Mouse (Mus musculus) liver, embryonic 13.5 days (tissue): Measurements from ENCODE around the gene Cenpa. TPM values are rescaled to one million over a fixed set of nuclear protein-coding genes. Genes with fewer than 3 reads are reported as not detected.

Source experiments
- ATAC-seq: fragments of 200-750 bp; cut with Nextera tagmentation; 2 replicates; pipeline ENCODE4 v1.8.0; 2017; ENCODE audit warnings: low read depth, mild to moderate bottlenecking, moderate number of reproducible peaks, moderate library complexity
- DNase-seq: peaks from one replicate; pipeline ENCODE4 v3.0.0; 2022
- H3K27ac ChIP-seq: fragments of 300-500 bp; sonication (generic); 2 replicates; pipeline ENCODE4 v1.5.1; 2015; ENCODE audit warnings: moderate library complexity, mild to moderate bottlenecking, inconsistent platforms
- H3K27me3 ChIP-seq: fragments of 300-500 bp; sonication (generic); 2 replicates; pipeline ENCODE4 v1.6.1; 2015; ENCODE audit warnings: mild to moderate bottlenecking, inconsistent platforms
- H3K36me3 ChIP-seq: fragments of 300-500 bp; sonication (generic); 2 replicates; pipeline ENCODE4 v1.6.1; 2015; ENCODE audit warnings: mild to moderate bottlenecking, inconsistent platforms
- H3K4me1 ChIP-seq: fragments of 300-500 bp; sonication (generic); replicated peaks from 2 replicates; pipeline ENCODE4 v1.6.1; 2015; ENCODE audit warnings: inconsistent platforms
- H3K4me2 ChIP-seq: fragments of 300-500 bp; sonication (generic); 2 replicates; pipeline ENCODE4 v1.6.1; 2015; ENCODE audit warnings: inconsistent platforms, mild to moderate bottlenecking, moderate library complexity
- H3K4me3 ChIP-seq: fragments of 300-500 bp; sonication (generic); replicated peaks from 2 replicates; pipeline ENCODE4 v1.5.1; 2015; ENCODE audit warnings: mild to moderate bottlenecking, inconsistent platforms
- H3K9ac ChIP-seq: fragments of 300-500 bp; sonication (generic); 2 replicates; pipeline ENCODE4 v1.6.1; 2015; ENCODE audit warnings: mild to moderate bottlenecking, inconsistent platforms
- H3K9me3 ChIP-seq: fragments of 300-500 bp; sonication (generic); replicated peaks from 2 replicates; pipeline ENCODE4 v1.6.1; 2016; ENCODE audit warnings: inconsistent platforms
- WGBS: fragments of 180-500 bp; shearing (Covaris S2); methylation state at CpG from one replicate; pipeline ENCODE4 v1.1.7; 2015; ENCODE audit not compliant: insufficient replicate concordance; 5-methylcytosine and 5-hydroxymethylcytosine counted together
- polyA plus RNA-seq: library from polyadenylated mRNA; unstranded; fragments of >200 nt; fragmentation: Nextera tagmentation; extraction: Ambion mirVana; gene quantifications from 2 replicates; pipeline ENCODE4 v1.2.1, GENCODE M21; 2015

Gene Cenpa
- 229 and 232 TPM in 2 replicates for polyA plus RNA-seq

DNA sequence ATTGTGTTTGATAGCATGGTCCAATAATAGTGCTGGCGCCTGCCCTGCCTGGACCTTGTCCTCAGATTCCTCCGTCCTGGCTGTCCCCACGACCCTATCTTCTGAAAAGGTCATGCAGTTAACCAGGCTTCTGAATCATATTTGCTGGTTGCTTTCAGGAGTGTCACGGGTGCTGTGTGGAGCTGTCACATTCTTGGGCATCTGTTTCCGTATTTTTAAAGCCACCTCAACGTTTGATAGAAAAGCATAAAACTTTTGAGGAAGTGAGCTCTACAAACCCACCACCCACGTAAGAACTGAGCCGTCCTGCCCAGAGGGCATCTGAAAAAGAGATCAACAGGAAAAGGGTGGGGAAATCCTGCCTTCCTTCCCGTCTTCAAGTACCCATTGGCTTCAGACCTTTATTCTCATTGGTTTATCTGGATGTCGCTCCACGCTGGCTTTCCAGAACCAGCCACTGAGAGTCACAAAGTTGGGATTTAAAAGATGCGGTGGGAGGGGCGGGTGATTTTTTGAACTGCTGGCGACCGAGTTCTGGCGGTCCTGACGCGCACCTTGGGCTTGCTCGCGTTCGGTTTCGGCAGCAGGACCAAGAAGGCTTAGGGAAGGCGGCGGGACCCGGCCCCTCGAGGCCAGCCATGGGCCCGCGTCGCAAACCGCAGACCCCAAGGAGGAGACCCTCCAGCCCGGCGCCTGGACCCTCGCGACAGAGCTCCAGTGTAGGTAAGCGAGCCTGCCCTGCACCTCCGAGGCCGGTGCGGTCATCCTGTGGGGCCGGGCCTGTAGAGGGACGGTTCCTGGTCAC lies at the start of gene Cenpa:
TSS of gene Cenpa (plus strand) at position 387 of the 805 bp plus-strand sequence.
- Histone ChIP-seq H3K4me1 (peaks cover 37% of the 10 kb centered on the region), H3K4me2 (peak within 1 kb of the TSS; percentile 80), H3K9me3 (0 out of 2 replicates have a peak, but pooled peaks cover 2% of the 10 kb centered on the region), H3K27me3 (no peaks in the 10 kb centered on the region), H3K9ac (peak within 1 kb of the TSS; percentile 98), H3K27ac (peak within 1 kb of the TSS; percentile 87), H3K4me3 (peak within 1 kb of the TSS; percentile 93), H3K36me3 (peaks cover 34% of the 10 kb centered on the region)
- under 1% methylated on average over 40 of the region's 40 CpGs for WGBS
- DNase-seq (peak; percentile 83), ATAC-seq (peak; percentile 93)

DNA sequence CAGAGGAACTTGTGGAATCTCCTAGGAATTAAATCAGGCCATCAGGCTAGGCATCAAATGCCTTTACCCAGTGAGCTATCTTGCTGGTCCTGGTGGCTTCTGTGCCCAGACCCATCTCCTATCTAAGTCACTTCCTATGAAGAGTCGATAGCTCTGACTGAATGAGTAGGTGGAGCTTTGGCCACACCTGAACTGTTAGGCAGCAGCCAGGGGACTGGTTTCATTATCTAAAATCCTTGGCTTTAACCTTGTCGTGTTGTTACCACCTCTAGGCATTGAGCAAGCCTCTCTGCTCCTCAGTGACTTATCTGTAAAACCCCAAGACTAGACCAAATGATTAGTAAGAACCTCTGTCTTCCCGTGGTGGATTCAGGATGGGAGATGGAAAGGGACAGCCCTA lies 49.2 kb upstream of the Cenpa start:
- no peak overlapping the region for H3K4me3 ChIP-seq

DNA sequence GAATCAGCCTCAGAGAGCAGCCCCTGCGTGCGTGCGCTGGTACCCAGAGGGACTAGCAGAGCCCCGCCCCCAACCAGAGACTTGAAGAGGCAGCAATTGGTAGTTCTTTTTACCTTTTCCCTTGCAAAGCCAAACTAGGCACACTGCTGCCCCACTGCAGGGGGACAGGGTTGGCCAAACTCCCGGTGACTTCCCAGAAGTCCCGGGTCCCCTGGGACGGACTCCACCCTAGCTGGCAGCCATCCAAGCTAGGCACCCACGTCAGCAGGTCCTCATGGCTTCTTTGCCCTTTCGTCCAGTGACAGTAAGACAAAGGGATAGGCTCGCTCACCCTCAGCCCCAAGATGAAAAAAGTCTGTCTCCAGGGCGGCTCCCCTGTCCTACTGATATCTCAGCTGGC lies 48.7 kb upstream of the Cenpa start:
- no peak overlapping the region for H3K4me3 ChIP-seq
- H3K4me1 ChIP-seq = peaks cover 41% of the 10 kb centered on the region
- ATAC-seq (no peak), DNase-seq (no peak)
- H3K9ac ChIP-seq = no peak overlapping the region
- peaks cover 32% of the 10 kb centered on the region for H3K27me3 ChIP-seq
- no peaks in the 10 kb centered on the region for H3K36me3 ChIP-seq
- no peak overlapping the region for H3K27ac ChIP-seq
- WGBS = 28% methylated on average over 11 of the region's 11 CpGs
- no peak overlapping the region for H3K4me2 ChIP-seq
- no peaks in the 10 kb centered on the region for H3K9me3 ChIP-seq

More for the DNA sequence above, 49.2 kb upstream of the Cenpa start:
- Histone ChIP-seq H3K9me3 (no peaks in the 10 kb centered on the region), H3K36me3 (no peaks in the 10 kb centered on the region), H3K4me2 (no peak overlapping the region), H3K9ac (no peak overlapping the region), H3K27me3 (peaks cover 27% of the 10 kb centered on the region), H3K4me1 (peaks cover 36% of the 10 kb centered on the region), H3K27ac (no peak overlapping the region)
- WGBS = 12% methylated on average over 3 of the region's 3 CpGs
- ATAC-seq (no peak), DNase-seq (no peak)

DNA sequence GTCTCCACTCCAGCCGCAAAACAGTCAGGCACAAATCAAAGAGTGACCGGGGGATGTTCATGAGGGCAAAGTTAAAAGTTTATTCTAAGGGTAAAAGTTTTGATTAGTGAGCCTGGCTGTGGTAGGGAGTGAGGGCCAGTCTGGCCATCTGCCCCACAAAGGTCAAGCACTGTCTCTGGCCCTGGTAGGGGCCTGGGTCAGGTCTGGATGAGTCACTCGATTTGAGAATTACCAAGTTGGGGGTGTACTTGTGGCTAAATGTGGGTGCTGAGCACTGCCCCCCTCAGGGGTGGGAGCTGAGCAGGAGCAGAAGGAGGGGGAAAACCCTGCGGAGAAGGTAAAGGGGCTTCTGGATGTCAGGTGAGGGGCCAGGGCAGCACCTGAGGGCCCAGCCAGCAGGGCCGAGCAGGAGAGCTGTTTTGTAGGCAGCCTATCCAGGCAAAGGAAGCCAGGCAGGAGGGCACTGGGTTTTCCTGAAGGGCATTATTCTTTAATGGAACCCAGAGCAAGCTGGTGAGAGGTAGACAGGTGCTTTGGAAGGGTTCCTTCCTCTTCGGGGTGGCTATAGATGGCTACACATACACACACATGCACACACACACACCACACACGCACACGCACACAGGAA lies 48.1 kb upstream of the Cenpa start:
- no peaks in the 10 kb centered on the region for H3K36me3 ChIP-seq
- DNase-seq (no peak), ATAC-seq (no peak)
- H3K4me2 ChIP-seq = no peak overlapping the region
- H3K9ac ChIP-seq = no peak overlapping the region
- peaks cover 39% of the 10 kb centered on the region for H3K27me3 ChIP-seq
- H3K4me3 ChIP-seq = no peak overlapping the region
- 58% methylated on average over 8 of the region's 8 CpGs for WGBS
- H3K9me3 ChIP-seq = no peaks in the 10 kb centered on the region
- no peak overlapping the region for H3K27ac ChIP-seq
- H3K4me1 ChIP-seq = peaks cover 42% of the 10 kb centered on the region

DNA sequence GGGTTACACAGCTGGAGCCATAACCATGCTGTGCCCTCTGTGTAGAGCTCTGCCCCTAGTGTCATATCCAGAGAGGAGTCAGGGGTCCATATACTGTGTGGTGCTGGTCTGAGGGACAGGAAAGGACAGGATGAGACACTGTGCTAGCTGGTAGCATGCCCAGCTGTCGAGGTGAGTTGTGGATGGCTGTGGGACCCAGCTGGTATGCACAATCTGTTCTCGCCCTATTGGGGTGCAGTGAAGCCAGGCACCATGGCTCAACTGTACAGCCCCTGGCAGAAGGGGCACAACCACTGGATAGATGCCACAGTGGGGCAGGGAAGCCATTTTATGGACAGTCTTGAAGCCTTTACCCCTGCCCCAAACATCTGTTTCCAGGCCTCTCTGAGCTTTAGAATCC lies 47.4 kb upstream of the Cenpa start:
- Histone ChIP-seq H3K4me1 (peaks cover 38% of the 10 kb centered on the region), H3K27me3 (peaks cover 45% of the 10 kb centered on the region), H3K9ac (no peak overlapping the region), H3K36me3 (no peaks in the 10 kb centered on the region), H3K9me3 (no peaks in the 10 kb centered on the region), H3K27ac (no peak overlapping the region), H3K4me3 (no peak overlapping the region), H3K4me2 (no peak overlapping the region)
- no peak for ATAC-seq
- WGBS = 53% methylated on average over 2 of the region's 2 CpGs
- DNase-seq = no peak

DNA sequence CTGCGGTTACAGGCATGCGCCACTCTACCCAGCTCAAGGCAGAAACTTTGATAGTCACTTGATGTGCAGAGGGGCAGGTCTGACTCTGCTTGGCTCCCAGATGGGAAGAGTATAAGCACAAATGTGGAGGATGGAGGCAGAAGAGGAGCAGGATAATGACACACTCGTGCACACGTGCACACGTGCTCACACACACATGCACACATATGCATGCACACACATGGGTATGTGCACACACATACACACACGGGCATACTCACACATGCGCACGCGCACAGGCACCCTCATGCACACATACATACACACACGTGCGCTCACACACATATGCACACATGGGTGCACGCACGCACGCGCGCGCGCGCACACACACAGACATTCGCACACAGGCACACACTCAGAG lies 46.0 kb upstream of the Cenpa start:
- no peak overlapping the region for H3K4me2 ChIP-seq
- H3K4me1 ChIP-seq = peaks cover 27% of the 10 kb centered on the region
- H3K9ac ChIP-seq = no peak overlapping the region
- H3K4me3 ChIP-seq = no peak overlapping the region
- H3K27ac ChIP-seq = no peak overlapping the region
- WGBS = 92% methylated on average over 20 of the region's 20 CpGs
- no peaks in the 10 kb centered on the region for H3K9me3 ChIP-seq
- no peaks in the 10 kb centered on the region for H3K36me3 ChIP-seq
- H3K27me3 ChIP-seq = peaks cover 45% of the 10 kb centered on the region
- ATAC-seq (no peak), DNase-seq (no peak)

DNA sequence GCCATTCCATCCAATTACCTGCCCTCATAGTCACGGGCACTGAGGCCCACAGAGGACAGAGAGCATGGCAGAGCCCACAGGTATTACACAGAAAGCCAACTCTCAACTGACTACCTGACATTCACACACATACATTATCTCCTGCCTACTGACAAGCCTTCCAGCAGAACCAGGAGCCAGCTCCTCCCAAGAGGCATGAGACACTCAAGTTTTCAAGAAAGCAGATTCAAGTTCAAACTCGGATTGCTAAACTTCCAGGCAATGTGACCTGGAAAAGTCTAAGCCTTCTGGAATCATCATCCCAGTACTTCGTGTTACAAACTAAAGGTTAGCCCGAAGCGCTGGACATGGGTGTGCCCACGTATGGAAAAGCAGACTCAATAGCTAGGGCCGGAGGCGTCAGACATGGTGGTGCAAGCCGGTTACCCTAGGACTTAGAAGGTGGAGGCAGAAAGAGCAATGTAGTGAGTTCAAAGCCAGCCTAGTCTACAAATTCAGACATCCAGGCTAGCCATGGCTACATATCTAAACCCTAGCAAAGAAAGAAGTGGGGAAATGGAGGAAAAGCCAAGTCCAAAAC lies 45.3 kb upstream of the Cenpa start:
- no peak overlapping the region for H3K27ac ChIP-seq
- no peaks in the 10 kb centered on the region for H3K9me3 ChIP-seq
- H3K4me1 ChIP-seq = peaks cover 27% of the 10 kb centered on the region
- DNase-seq (no peak), ATAC-seq (no peak)
- no peak overlapping the region for H3K9ac ChIP-seq
- H3K4me2 ChIP-seq = no peak overlapping the region
- no peaks in the 10 kb centered on the region for H3K36me3 ChIP-seq
- H3K27me3 ChIP-seq = peaks cover 45% of the 10 kb centered on the region
- WGBS = 71% methylated on average over 9 of the region's 9 CpGs
- H3K4me3 ChIP-seq = no peak overlapping the region

DNA sequence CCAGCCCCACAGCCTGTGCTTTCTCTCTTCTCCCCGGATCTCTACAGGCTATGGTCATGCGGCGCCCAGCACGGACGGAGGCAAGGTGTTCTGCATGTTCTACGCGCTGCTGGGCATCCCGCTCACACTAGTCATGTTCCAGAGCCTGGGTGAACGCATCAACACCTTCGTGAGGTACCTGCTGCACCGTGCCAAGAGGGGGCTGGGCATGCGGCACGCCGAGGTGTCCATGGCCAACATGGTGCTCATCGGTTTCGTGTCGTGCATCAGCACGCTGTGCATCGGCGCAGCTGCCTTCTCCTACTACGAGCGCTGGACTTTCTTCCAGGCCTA lies 44.8 kb upstream of the Cenpa start:
- peaks cover 23% of the 10 kb centered on the region for H3K4me1 ChIP-seq
- H3K27ac ChIP-seq = no peak overlapping the region
- H3K9ac ChIP-seq = no peak overlapping the region
- ATAC-seq = no peak
- no peak for DNase-seq
- H3K27me3 ChIP-seq = peaks cover 49% of the 10 kb centered on the region
- WGBS = 45% methylated on average over 22 of the region's 22 CpGs
- H3K9me3 ChIP-seq = no peaks in the 10 kb centered on the region
- H3K4me2 ChIP-seq = peak overlapping the region; percentile 54; the same call in 1 of the 2 replicates
- no peaks in the 10 kb centered on the region for H3K36me3 ChIP-seq
- 0 out of 2 replicates have a peak overlapping the region, but pooled peaks have one; percentile 25 for H3K4me3 ChIP-seq

DNA sequence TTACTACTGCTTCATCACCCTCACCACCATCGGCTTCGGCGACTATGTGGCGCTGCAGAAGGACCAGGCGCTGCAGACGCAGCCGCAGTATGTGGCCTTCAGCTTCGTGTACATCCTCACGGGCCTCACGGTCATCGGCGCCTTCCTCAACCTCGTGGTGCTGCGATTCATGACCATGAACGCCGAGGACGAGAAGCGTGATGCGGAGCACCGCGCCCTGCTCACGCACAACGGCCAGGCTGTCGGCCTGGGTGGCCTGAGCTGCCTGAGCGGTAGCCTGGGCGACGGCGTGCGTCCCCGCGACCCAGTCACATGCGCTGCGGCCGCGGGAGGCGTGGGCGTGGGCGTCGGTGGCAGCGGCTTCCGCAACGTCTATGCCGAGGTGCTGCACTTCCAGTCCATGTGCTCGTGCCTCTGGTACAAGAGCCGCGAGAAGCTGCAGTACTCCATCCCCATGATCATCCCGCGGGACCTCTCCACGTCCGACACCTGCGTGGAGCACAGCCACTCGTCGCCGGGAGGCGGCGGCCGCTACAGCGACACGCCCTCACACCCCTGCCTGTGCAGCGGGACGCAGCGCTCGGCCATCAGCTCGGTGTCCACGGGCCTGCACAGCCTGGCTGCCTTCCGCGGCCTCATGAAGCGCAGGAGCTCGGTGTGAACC lies 44.3 kb upstream of the Cenpa start:
- Histone ChIP-seq H3K4me2 (peak overlapping the region; percentile 54), H3K27me3 (peaks cover 49% of the 10 kb centered on the region), H3K4me1 (peaks cover 23% of the 10 kb centered on the region), H3K27ac (no peak overlapping the region), H3K36me3 (no peaks in the 10 kb centered on the region), H3K9ac (no peak overlapping the region), H3K4me3 (peak overlapping the region; percentile 25), H3K9me3 (no peaks in the 10 kb centered on the region)
- ATAC-seq = peak; percentile 26; the same call in 1 of the 2 replicates
- WGBS = 5% methylated on average over 68 of the region's 69 CpGs
- no peak for DNase-seq

DNA sequence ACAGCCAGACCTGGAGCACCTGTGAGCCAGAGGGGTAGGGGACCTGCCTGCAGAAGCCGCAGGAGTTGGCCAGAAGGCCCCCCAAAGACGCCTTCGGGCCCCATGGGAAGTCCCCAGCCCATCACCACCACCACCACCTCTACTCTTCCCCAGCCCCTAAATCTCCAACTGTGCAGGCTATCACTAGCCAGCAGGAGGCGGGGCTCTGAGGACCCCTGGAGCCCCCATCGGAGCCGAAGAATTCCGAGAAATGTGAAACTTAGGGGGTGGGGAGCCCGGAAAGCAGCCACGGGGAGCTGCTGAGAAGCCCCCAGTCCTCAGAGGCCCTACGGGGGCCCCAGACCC lies 43.8 kb upstream of the Cenpa start:
- Histone ChIP-seq H3K4me3 (peak overlapping the region; percentile 25), H3K4me1 (peaks cover 20% of the 10 kb centered on the region), H3K27ac (no peak overlapping the region), H3K9ac (no peak overlapping the region), H3K4me2 (peak overlapping the region; percentile 54), H3K9me3 (no peaks in the 10 kb centered on the region), H3K27me3 (peaks cover 49% of the 10 kb centered on the region), H3K36me3 (no peaks in the 10 kb centered on the region)
- ATAC-seq (no peak), DNase-seq (no peak)
- 10% methylated on average over 10 of the region's 10 CpGs for WGBS

DNA sequence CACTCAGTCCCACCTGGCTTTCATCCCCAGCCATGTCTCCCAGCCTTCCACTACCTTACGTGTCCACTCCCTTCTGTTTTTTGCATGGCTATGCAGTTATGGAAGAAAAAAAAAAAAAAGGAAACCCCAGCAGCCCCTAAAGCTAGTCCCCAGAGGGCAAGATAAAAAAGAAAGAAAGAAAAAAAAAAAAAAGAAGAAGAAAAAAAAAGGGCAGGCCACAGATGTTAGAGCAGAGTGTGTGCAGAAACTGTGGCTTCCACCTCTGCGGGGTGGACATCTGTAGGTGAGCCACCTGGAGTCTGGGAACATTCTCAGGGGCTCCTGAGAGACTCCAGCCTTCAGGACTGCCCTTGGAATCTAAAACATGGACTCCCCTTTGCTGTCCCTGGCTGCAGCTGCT lies 43.2 kb upstream of the Cenpa start:
- Histone ChIP-seq H3K9me3 (no peaks in the 10 kb centered on the region), H3K9ac (no peak overlapping the region), H3K27ac (no peak overlapping the region), H3K4me1 (peaks cover 15% of the 10 kb centered on the region), H3K36me3 (no peaks in the 10 kb centered on the region), H3K4me3 (no peak overlapping the region), H3K4me2 (no peak overlapping the region), H3K27me3 (peaks cover 49% of the 10 kb centered on the region)
- ATAC-seq (no peak), DNase-seq (no peak)
- 48% methylated on average over 2 of the region's 2 CpGs for WGBS
